Mouse (Mus musculus): ENCODE results near the gene Syn2. TPM values are rescaled to one million over a fixed set of nuclear protein-coding genes. Genes with fewer than 3 reads are reported as not detected.

The Syn2 gene
- polyA plus RNA-seq, 1 experiment = 93.0 TPM

GRCm38 (mm10) chr6:115271866-115272271 is 137.2 kb downstream of the Syn2 start:
- peaks cover 32% of the 10 kb centered on the region for H3K4me1 ChIP-seq (ENCODE audit: control insufficient read depth, insufficient read depth, low read length)
- 20% methylated on average over 4 of the region's 4 CpGs for WGBS
- H3K27ac ChIP-seq (ENCODE audit: insufficient read depth, low read depth, low read length) = 0 out of 2 replicates have a peak overlapping the region, but pooled peaks have one; percentile 27
- no peak overlapping the region for H3K4me3 ChIP-seq (ENCODE audit: insufficient read depth, low read depth, low read length)
- TF ChIP-seq POLR2A (IDR thresholded peaks at IDR 0.05; ENCODE audit: insufficient read depth, low read depth, low read length) = no peak
- no peak for TF ChIP-seq CTCF (IDR thresholded peaks at IDR 0.05; ENCODE audit: insufficient read depth, low read depth, low read length)

GRCm38 (mm10) chr6:115273346-115273745 is 138.6 kb downstream of the Syn2 start:
- Histone ChIP-seq H3K4me1 (ENCODE audit: control insufficient read depth, insufficient read depth, low read length) (peaks cover 42% of the 10 kb centered on the region), H3K27ac (ENCODE audit: insufficient read depth, low read depth, low read length) (peak overlapping the region; percentile 85), H3K4me3 (ENCODE audit: insufficient read depth, low read depth, low read length) (no peak overlapping the region)
- WGBS = 37% methylated on average over 10 of the region's 10 CpGs
- TF ChIP-seq CTCF (IDR thresholded peaks at IDR 0.05; ENCODE audit: insufficient read depth, low read depth, low read length) = no peak
- no peak for TF ChIP-seq POLR2A (IDR thresholded peaks at IDR 0.05; ENCODE audit: insufficient read depth, low read depth, low read length)

- H3K27ac ChIP-seq (ENCODE audit: insufficient read depth, low read depth, low read length) = peak overlapping the region; percentile 85; the same call in 1 of the 2 replicates
- WGBS = 39% methylated on average over 9 of the region's 9 CpGs
Observed at GRCm38 (mm10) chr6:115274705-115275104, 140.0 kb downstream of the Syn2 start.

GRCm38 (mm10) chr6:115275116-115275815 is 140.6 kb downstream of the Syn2 start:
- H3K27ac ChIP-seq (ENCODE audit: insufficient read depth, low read depth, low read length) = no peak overlapping the region; the same call in 1 of the 2 replicates
- 78% methylated on average over 10 of the region's 10 CpGs for WGBS
- H3K4me1 ChIP-seq (ENCODE audit: control insufficient read depth, insufficient read depth, low read length) = peaks cover 44% of the 10 kb centered on the region
- TF ChIP-seq POLR2A (IDR thresholded peaks at IDR 0.05; ENCODE audit: insufficient read depth, low read depth, low read length) (no peak), CTCF (IDR thresholded peaks at IDR 0.05; ENCODE audit: insufficient read depth, low read depth, low read length) (no peak)
- H3K4me3 ChIP-seq (ENCODE audit: insufficient read depth, low read depth, low read length) = no peak overlapping the region

More at GRCm38 (mm10) chr6:115274705-115275104, 140.0 kb downstream of the Syn2 start:
- no peak for TF ChIP-seq POLR2A (IDR thresholded peaks at IDR 0.05; ENCODE audit: insufficient read depth, low read depth, low read length)
- TF ChIP-seq CTCF (IDR thresholded peaks at IDR 0.05; ENCODE audit: insufficient read depth, low read depth, low read length) = no peak
- Histone ChIP-seq H3K4me3 (ENCODE audit: insufficient read depth, low read depth, low read length) (no peak overlapping the region), H3K4me1 (ENCODE audit: control insufficient read depth, insufficient read depth, low read length) (peaks cover 44% of the 10 kb centered on the region)

- Histone ChIP-seq H3K4me3 (ENCODE audit: insufficient read depth, low read depth, low read length) (no peak overlapping the region), H3K4me1 (ENCODE audit: control insufficient read depth, insufficient read depth, low read length) (peaks cover 30% of the 10 kb centered on the region), H3K27ac (ENCODE audit: insufficient read depth, low read depth, low read length) (peak overlapping the region; percentile 31)
- WGBS = 41% methylated on average over 8 of the region's 8 CpGs
- TF ChIP-seq POLR2A (IDR thresholded peaks at IDR 0.05; ENCODE audit: insufficient read depth, low read depth, low read length) (no peak), CTCF (IDR thresholded peaks at IDR 0.05; ENCODE audit: insufficient read depth, low read depth, low read length) (no peak)
Observed at GRCm38 (mm10) chr6:115278086-115278485, 143.4 kb downstream of the Syn2 start.

- TF ChIP-seq POLR2A (IDR thresholded peaks at IDR 0.05; ENCODE audit: insufficient read depth, low read depth, low read length) = no peak
- TF ChIP-seq CTCF (IDR thresholded peaks at IDR 0.05; ENCODE audit: insufficient read depth, low read depth, low read length) = no peak
- no peak overlapping the region for H3K27ac ChIP-seq (ENCODE audit: insufficient read depth, low read depth, low read length)
- WGBS = 87% methylated on average over 2 of the region's 2 CpGs
- H3K4me3 ChIP-seq (ENCODE audit: insufficient read depth, low read depth, low read length) = no peak overlapping the region
- H3K4me1 ChIP-seq (ENCODE audit: control insufficient read depth, insufficient read depth, low read length) = peaks cover 19% of the 10 kb centered on the region
Observed at GRCm38 (mm10) chr6:115279639-115280038, 144.9 kb downstream of the Syn2 start.

GRCm38 (mm10) chr6:115284153-115284552 is 149.5 kb downstream of the Syn2 start:
- H3K4me3 ChIP-seq (ENCODE audit: insufficient read depth, low read depth, low read length) = no peak overlapping the region
- H3K4me1 ChIP-seq (ENCODE audit: control insufficient read depth, insufficient read depth, low read length) = 0 out of 2 replicates have a peak, but pooled peaks cover 2% of the 10 kb centered on the region
- TF ChIP-seq POLR2A (IDR thresholded peaks at IDR 0.05; ENCODE audit: insufficient read depth, low read depth, low read length) (no peak), CTCF (IDR thresholded peaks at IDR 0.05; ENCODE audit: insufficient read depth, low read depth, low read length) (no peak)
- 42% methylated on average over 2 of the region's 2 CpGs for WGBS
- no peak overlapping the region for H3K27ac ChIP-seq (ENCODE audit: insufficient read depth, low read depth, low read length)

- H3K4me3 ChIP-seq (ENCODE audit: insufficient read depth, low read depth, low read length) = no peak overlapping the region
- H3K4me1 ChIP-seq (ENCODE audit: control insufficient read depth, insufficient read depth, low read length) = peaks cover 5% of the 10 kb centered on the region
- WGBS = 41% methylated on average over 6 of the region's 6 CpGs
- no peak overlapping the region for H3K27ac ChIP-seq (ENCODE audit: insufficient read depth, low read depth, low read length)
- TF ChIP-seq POLR2A (IDR thresholded peaks at IDR 0.05; ENCODE audit: insufficient read depth, low read depth, low read length) (no peak), CTCF (IDR thresholded peaks at IDR 0.05; ENCODE audit: insufficient read depth, low read depth, low read length) (no peak)
Observed at GRCm38 (mm10) chr6:115286441-115286840, 151.7 kb downstream of the Syn2 start.

GRCm38 (mm10) chr6:115288223-115288622 is 153.5 kb downstream of the Syn2 start:
- H3K4me3 ChIP-seq (ENCODE audit: insufficient read depth, low read depth, low read length) = no peak overlapping the region
- WGBS = 91% methylated on average over 3 of the region's 3 CpGs
- no peak overlapping the region for H3K27ac ChIP-seq (ENCODE audit: insufficient read depth, low read depth, low read length)
- H3K4me1 ChIP-seq (ENCODE audit: control insufficient read depth, insufficient read depth, low read length) = peaks cover 12% of the 10 kb centered on the region
- TF ChIP-seq CTCF (IDR thresholded peaks at IDR 0.05; ENCODE audit: insufficient read depth, low read depth, low read length) (no peak), POLR2A (IDR thresholded peaks at IDR 0.05; ENCODE audit: insufficient read depth, low read depth, low read length) (no peak)

All from olfactory bulb, adult 2 months (tissue).